Mouse (Mus musculus): ENCODE data around the gene Morc2a. TPM values are rescaled to one million over a fixed set of nuclear protein-coding genes. Genes with fewer than 3 reads are reported as not detected.

The Morc2a gene
- polyA plus RNA-seq, 1 experiment from 2014 or later = 5.9 TPM

- no peak for TF ChIP-seq CTCF (IDR thresholded peaks at IDR 0.05; ENCODE audit: low read depth)
- H3K27me3 ChIP-seq (replicated peaks; ENCODE audit: control insufficient read depth, insufficient read depth, low read length) = no peaks in the 10 kb centered on the region
- H3K9ac ChIP-seq (ENCODE audit: low read depth, low read length) = no peak overlapping the region
- H3K4me3 ChIP-seq (ENCODE audit: low read depth, low read length) = no peak overlapping the region
- 72% methylated on average over 11 of the region's 11 CpGs for WGBS
- H3K36me3 ChIP-seq (ENCODE audit: control insufficient read depth, insufficient read depth) = no peaks in the 10 kb centered on the region
- no peak overlapping the region for H3K27ac ChIP-seq (ENCODE audit: low read depth, low read length)
- H3K4me1 ChIP-seq (replicated peaks; ENCODE audit: control insufficient read depth, insufficient read depth, low read length) = no peaks in the 10 kb centered on the region
- H3K4me2 ChIP-seq (replicated peaks; ENCODE audit: low read depth) = no peak overlapping the region
- H3K9me3 ChIP-seq (ENCODE audit: control insufficient read depth) = no peaks in the 10 kb centered on the region
- ATAC-seq = no peak
Observed at GRCm38 (mm10) chr11:3735715-3736114, 86.7 kb downstream of the Morc2a start.

- ATAC-seq = no peak
- WGBS = 71% methylated on average over 2 of the region's 2 CpGs
Observed at GRCm38 (mm10) chr11:3738778-3739177, 89.8 kb downstream of the Morc2a start.

More at GRCm38 (mm10) chr11:3738778-3739177, 89.8 kb downstream of the Morc2a start:
- Histone ChIP-seq H3K9me3 (ENCODE audit: control insufficient read depth) (no peaks in the 10 kb centered on the region), H3K4me1 (replicated peaks; ENCODE audit: control insufficient read depth, insufficient read depth, low read length) (no peaks in the 10 kb centered on the region), H3K27ac (ENCODE audit: low read depth, low read length) (no peak overlapping the region), H3K9ac (ENCODE audit: low read depth, low read length) (no peak overlapping the region), H3K4me3 (ENCODE audit: low read depth, low read length) (no peak overlapping the region), H3K4me2 (replicated peaks; ENCODE audit: low read depth) (no peak overlapping the region), H3K36me3 (ENCODE audit: control insufficient read depth, insufficient read depth) (no peaks in the 10 kb centered on the region), H3K27me3 (replicated peaks; ENCODE audit: control insufficient read depth, insufficient read depth, low read length) (no peaks in the 10 kb centered on the region)
- TF ChIP-seq CTCF (IDR thresholded peaks at IDR 0.05; ENCODE audit: low read depth) = no peak

Other genes with a start within 250 kb of the Morc2a start
- gene Limk2, start 240.0 kb upstream of the Morc2a start, polyA plus RNA-seq (2015; fragmentation: Nextera tagmentation; extraction: Ambion mirVana) = 68.4 and 82.1 TPM in 2 replicates
- 31.1 and 32.0 TPM in 2 replicates for gene Rnf185, start 196.8 kb upstream of the Morc2a start, polyA plus RNA-seq (2015; fragmentation: Nextera tagmentation; extraction: Ambion mirVana)
- 0.17 and 0.30 TPM in 2 replicates for gene Pla2g3, start 160.9 kb upstream of the Morc2a start, polyA plus RNA-seq (2015; fragmentation: Nextera tagmentation; extraction: Ambion mirVana)
- gene Inpp5j, start 144.4 kb upstream of the Morc2a start, polyA plus RNA-seq (2015; fragmentation: Nextera tagmentation; extraction: Ambion mirVana) = 6.8 and 6.9 TPM in 2 replicates
- 283 and 284 TPM in 2 replicates for gene Selenom, start 134.5 kb upstream of the Morc2a start, polyA plus RNA-seq (2015; fragmentation: Nextera tagmentation; extraction: Ambion mirVana)
- 75.1 and 82.9 TPM in 2 replicates for gene Smtn, start 108.6 kb upstream of the Morc2a start, polyA plus RNA-seq (2015; fragmentation: Nextera tagmentation; extraction: Ambion mirVana)
- gene Osbp2, start 214.7 kb downstream of the Morc2a start, polyA plus RNA-seq (2015; fragmentation: Nextera tagmentation; extraction: Ambion mirVana) = 1.9 TPM in 2 replicates
- gene 4921536K21Rik, start 245.9 kb downstream of the Morc2a start, polyA plus RNA-seq (2015; fragmentation: Nextera tagmentation; extraction: Ambion mirVana) = 0.09 and 0.20 TPM in 2 replicates
- gene Dusp18, start 246.0 kb downstream of the Morc2a start, polyA plus RNA-seq (2015; fragmentation: Nextera tagmentation; extraction: Ambion mirVana) = 2.4 and 2.5 TPM in 2 replicates